Mouse (Mus musculus): ENCODE results near the gene Kcnrg.

- no peak for TF ChIP-seq CTCF (IDR thresholded peaks at IDR 0.05; ENCODE audit: low read depth, low read length)
- TF ChIP-seq EP300 (IDR thresholded peaks at IDR 0.05; ENCODE audit: insufficient read depth, low read depth, low read length): no peak
- no peak for TF ChIP-seq POLR2A (IDR thresholded peaks at IDR 0.05; ENCODE audit: insufficient read depth, low read length)
Observed at GRCm38 (mm10) chr14:61662307-61662706, 55.0 kb downstream of the Kcnrg start.

Data from ES-Bruce4 (cell line).